Mouse (Mus musculus) 3134 (cell line): ENCODE data around the gene Rspo4.

Experiments used
- DNase-seq: peaks from one replicate; pipeline ENCODE4 v3.0.0-alpha.2; 2011; ENCODE audit warnings: low spot score; ENCODE audit not compliant: insufficient read length; ENCODE audit errors: extremely low read depth

The Rspo4 gene

DNA sequence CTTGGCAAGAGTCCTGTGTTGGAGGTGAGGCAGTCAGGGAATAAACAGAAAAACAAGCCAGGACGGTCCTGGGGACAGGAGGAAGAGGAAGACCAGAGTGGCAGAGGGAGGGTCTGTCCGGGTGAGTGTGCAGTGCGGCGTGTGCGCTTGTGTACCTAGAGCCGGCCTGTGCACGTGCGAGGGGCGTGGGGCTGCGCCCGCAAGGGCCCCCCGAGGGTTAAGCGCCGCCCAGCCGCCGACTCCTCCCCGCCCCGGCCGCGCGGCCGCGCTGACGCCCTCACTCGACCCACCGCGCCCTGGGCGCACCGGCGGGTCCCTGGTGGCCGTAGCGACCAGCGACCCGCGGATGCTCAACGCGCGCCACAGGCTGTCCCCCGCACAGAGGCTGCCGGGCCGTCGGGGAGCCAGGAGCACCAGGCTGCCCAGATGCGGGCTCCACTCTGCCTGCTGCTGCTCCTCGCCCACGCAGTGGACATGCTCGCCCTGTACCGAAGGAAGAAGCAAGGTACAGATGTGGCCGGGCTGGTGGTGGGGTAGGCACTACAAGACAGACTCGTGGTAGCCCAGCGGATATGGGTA, at the start of gene Rspo4:
TSS of gene Rspo4 (plus strand) at position 280 of the 579 bp plus-strand sequence.
- no peak for DNase-seq

DNA sequence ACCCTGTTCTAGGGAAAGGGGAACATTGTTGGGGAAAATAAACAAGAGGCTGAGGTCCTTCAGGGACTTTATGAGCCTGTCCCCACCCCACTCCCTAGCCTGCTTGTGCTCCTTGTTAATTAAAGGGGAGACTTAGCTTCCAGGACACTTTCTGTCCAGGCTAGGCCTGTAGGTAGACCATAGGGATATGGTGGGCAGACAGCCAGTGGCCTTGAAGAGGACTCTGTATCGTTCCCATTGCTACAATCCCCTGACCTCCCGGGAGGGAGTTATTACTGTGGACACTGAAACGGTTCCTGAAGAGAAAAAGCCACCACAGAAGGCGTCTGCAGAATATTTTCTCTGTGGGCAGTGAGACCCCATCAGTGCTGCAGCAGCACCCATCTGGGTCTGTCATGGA, 27.1 kb upstream of the Rspo4 start:
- no peak for DNase-seq

GRCm38 (mm10) chr2:151862257-151862810, 19.6 kb downstream of the Rspo4 start:
- DNase-seq = no peak

DNA sequence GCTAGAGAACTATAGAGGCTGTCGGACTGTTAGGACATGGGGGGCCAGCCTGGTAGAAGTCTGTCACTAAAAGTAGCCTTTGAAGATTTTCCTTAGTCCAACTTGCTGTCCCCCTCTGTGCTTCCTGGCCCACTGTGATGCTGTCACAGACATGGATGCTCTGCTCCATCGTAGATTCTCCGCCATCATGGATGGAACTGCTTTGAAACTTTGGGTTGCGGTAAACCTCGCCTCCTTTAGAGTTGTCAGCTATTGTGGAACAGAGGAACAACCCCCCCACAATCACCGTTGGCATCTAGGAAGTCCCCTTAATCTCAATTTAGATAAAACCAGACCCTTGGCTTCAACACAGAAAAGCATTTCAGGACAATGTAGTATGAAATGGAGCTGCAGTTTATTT, 22.2 kb downstream of the Rspo4 start:
- DNase-seq = no peak

DNA sequence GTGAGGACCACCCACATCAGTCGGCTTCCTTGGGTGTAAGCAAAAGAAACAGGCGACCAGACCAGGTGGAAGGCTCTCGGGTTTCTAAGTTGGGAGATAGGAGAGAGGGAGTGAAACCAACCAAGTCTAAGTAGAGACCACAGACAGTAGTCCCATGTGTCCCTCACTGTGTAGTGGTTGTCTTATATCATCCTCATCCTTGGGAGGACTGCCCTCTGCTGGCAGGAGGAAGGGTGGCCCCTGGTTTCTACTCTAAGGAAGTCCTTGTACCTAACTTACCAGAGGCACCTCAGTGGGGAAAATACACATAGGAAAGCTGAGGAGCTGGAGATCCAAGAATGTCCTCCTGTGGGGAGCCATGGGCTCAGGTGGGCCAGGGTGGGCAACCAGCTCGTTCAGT, 23.8 kb downstream of the Rspo4 start:
- DNase-seq = no peak

- no peak for DNase-seq
Observed at GRCm38 (mm10) chr2:151868196-151868595, 25.5 kb downstream of the Rspo4 start.

DNA sequence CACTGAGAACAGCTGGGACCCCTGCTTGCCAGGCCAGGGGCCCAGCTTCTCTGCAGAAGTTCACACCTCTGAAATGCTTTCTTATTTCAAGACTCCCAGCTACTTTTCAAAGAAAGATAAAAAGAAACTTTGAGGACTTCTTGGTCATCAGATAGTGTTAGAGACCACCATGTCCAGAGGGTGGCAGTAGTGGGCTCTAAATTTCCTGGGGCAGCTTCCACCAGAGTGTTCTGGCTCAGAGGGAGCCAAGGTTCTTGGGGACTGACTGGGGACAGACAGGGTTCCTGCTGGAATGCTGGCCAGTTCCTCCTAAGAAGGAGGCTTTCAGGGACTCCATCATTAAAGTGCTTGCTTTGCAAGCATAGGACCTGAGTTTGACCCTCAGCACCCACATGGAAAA, 31.8 kb downstream of the Rspo4 start:
- DNase-seq = no peak

GRCm38 (mm10) chr2:151876012-151876485, 33.3 kb downstream of the Rspo4 start:
- peak; percentile 28 for DNase-seq

GRCm38 (mm10) chr2:151878645-151879044, 35.9 kb downstream of the Rspo4 start:
- no peak for DNase-seq

DNA sequence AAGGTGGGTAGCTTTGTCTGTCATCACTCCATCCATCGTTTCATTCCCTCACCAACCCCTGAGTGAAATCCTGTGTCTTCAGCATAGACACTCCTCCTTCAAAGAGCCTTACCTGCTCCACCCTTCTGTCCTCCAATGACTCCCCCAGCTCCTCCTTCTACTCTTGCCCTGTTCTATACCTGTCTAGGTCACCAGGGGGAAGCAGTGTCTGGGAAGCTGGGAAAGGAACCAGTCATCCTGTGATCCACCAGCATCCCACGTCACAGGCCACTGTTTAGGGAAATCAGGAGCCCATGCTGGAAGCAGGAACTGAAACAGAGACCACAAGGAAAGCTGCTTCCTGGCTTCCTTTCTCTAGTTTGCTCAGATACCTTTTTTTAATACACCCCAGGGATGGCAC, 37.0 kb downstream of the Rspo4 start:
- no peak for DNase-seq

- no peak for DNase-seq
Observed at GRCm38 (mm10) chr2:151891031-151891430, 48.3 kb downstream of the Rspo4 start.

GRCm38 (mm10) chr2:151893122-151893774, 50.5 kb downstream of the Rspo4 start:
- no peak for DNase-seq

GRCm38 (mm10) chr2:151894209-151894980, 51.7 kb downstream of the Rspo4 start:
- DNase-seq = no peak

DNA sequence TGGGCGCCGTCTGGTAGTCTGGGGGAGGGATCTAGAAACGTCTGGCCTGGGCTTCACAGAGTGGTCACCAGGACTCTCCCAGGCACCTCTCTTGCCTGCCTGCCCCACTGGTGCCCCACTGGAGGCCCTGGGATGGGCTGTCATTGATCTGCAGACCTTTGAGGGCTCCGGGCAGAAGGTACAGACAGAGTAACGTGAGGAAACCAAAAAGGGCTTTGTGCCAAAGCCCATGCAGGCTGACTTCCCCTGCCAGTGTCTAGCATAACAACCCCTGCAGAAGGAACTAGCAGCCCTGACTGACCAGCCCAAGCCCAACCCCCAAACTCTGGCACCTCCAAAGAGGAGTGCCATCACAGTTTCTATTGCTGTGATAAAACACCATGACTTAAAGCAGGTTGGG, 53.2 kb downstream of the Rspo4 start:
- no peak for DNase-seq

- no peak for DNase-seq
Observed at GRCm38 (mm10) chr2:151898106-151898505, 55.4 kb downstream of the Rspo4 start.

GRCm38 (mm10) chr2:151900845-151901244, 58.1 kb downstream of the Rspo4 start:
- no peak for DNase-seq

DNA sequence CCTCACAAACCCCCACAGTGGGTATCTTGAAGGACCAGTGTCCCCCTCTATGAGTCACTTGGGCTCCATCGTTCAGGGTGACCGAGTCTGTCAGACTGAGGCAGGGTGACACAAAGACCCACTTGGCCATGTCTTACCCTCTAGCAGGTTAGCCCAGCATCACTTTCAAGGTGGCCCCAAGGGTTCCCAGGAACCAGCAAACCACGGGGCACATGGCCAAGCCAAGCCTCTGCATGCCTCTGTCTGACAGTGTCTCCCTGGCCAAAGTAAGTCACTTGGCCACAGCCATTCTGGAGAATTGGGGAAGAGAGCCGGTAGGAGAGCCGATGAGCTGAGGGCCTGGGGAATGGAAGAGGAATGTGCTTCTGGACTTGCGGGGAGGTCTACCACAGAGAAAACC, 60.5 kb downstream of the Rspo4 start:
- no peak for DNase-seq

DNA sequence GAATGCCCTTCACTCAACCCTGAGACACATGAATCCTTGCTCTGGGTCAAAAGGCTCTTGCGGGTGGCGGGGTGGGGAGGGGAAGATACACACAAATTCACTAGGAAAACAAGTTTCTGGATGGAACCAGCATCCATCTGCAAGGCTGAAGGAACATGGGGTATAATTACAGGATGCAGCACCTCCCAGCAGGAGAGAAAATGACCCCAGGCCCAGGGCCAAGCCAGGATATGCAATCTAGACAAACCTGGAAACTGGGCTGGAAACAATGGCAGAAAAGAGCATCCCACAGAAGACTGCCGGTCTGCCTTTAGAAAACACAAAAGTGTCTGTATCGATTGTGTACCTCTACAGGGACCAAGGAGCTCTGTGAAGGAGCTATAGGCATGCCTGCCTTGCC, 61.2 kb downstream of the Rspo4 start:
- no peak for DNase-seq

DNA sequence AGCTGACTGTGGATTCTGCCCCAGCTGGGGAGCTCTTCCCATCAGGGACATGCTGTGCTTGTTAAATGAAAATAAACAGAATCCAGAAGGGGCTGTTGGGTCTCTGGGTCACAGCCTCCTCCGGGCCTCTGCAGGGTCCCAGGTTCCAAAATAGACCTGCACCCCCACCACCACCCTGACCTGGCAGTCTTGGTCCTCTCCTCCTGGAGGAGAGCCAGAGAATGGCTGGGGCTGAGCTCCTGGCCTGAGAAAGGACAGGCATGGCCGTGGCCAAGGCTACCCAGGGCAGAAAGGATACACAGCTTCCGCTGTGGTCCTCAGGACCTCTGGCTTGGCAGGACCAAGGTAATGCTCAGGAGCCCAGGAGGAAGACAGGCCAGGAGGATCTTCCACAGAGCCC, 61.9 kb downstream of the Rspo4 start:
- no peak for DNase-seq

DNA sequence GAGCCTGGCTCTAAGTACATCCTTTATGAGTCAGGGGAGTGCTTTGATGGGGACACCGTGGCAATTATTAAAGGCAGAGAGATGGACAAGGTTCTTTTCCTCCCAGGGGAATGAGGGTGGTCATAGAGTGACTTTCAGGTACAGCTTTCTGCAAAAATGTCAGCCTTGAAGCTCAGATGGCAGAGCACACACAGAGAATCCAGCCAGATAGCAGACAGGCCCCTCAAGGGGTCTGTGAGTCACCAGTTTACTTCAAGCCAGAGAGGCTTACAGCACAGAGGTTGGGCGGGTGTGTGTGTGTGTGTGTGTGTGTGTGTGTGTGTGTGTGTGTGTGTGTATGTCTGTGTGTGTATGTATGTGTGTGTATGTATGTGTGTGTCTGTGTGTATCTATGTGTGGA, 64.3 kb downstream of the Rspo4 start:
- no peak for DNase-seq

GRCm38 (mm10) chr2:151909386-151909785, 66.7 kb downstream of the Rspo4 start:
- DNase-seq = no peak

DNA sequence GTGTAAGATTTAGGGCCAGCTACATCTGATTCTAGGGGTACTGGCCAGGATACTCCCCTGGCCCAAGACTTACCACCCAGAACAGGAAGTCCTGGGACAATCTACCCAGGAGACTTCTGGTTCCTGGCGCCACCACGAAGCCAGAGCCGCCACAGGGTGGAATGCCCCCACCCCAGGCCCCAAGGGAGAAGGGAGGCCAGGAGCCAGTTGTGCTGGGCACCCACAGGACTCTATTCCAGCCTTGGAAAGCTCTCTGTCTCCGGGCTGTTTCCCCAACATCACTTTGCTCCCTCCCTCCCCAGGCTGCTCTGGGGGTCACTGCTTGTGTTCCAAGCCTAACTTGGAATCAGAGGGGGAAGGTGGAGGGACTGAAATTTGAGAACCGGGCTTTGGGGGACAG, 67.8 kb downstream of the Rspo4 start:
- DNase-seq = peak; percentile 31
